Mouse (Mus musculus): ENCODE measurements around the gene Atad3a. TPM values are rescaled to one million over a fixed set of nuclear protein-coding genes. Genes with fewer than 3 reads are reported as not detected.
"Not testable (repeated sequence)": the region's sequence is repeated elsewhere in the genome, so short reads cannot be mapped to it uniquely, and the experiment has no call there.

The Atad3a gene
- total RNA-seq, 2 experiments from 2014 or later, result 25.4 to 35.3 TPM

GRCm38 (mm10) chr4:155746036-155746548 is 14.8 kb downstream of the Atad3a start:
- H3K4me3 ChIP-seq, result no peak overlapping the region
- H3K27ac ChIP-seq, result no peak overlapping the region
- intact Hi-C loops (cut with DNase I), result no loop called here
- no peak for DNase-seq
- TF ChIP-seq CTCF (IDR thresholded peaks at IDR 0.05), result no peak

- TF ChIP-seq CTCF (IDR thresholded peaks at IDR 0.05), result no peak
- Histone ChIP-seq H3K27ac (no peak overlapping the region), H3K4me3 (no peak overlapping the region)
- intact Hi-C loops (cut with DNase I), result no loop called here
- DNase-seq, result no peak
Measured at GRCm38 (mm10) chr4:155745136-155745535, 15.8 kb downstream of the Atad3a start.

GRCm38 (mm10) chr4:155744474-155744873 is 16.4 kb downstream of the Atad3a start:
- no peak for DNase-seq
- intact Hi-C loops (cut with DNase I), result no loop called here
- no peak overlapping the region for H3K27ac ChIP-seq
- no peak overlapping the region for H3K4me3 ChIP-seq
- TF ChIP-seq CTCF (IDR thresholded peaks at IDR 0.05), result no peak

- no peak overlapping the region for H3K4me3 ChIP-seq
Measured at GRCm38 (mm10) chr4:155742684-155743083, 18.2 kb downstream of the Atad3a start.

GRCm38 (mm10) chr4:155740681-155741080 is 20.2 kb downstream of the Atad3a start:
- intact Hi-C loops (cut with DNase I); H3K27ac ChIP-seq; H3K4me3 ChIP-seq: not testable (repeated sequence)
- peak; percentile 13 for DNase-seq

More at GRCm38 (mm10) chr4:155742684-155743083, 18.2 kb downstream of the Atad3a start:
- H3K27ac ChIP-seq, result no peak overlapping the region
- DNase-seq, result no peak
- intact Hi-C loops (cut with DNase I), result no loop called here
- no peak for TF ChIP-seq CTCF (IDR thresholded peaks at IDR 0.05)

- Histone ChIP-seq H3K4me3 (no peak overlapping the region), H3K27ac (no peak overlapping the region)
- intact Hi-C loops (cut with DNase I), result no loop called here
- TF ChIP-seq CTCF (IDR thresholded peaks at IDR 0.05), result no peak
- peak; percentile 58 for DNase-seq
Measured at GRCm38 (mm10) chr4:155739741-155740636, 20.9 kb downstream of the Atad3a start.

GRCm38 (mm10) chr4:155739152-155739551 is 21.7 kb downstream of the Atad3a start:
- no peak overlapping the region for H3K4me3 ChIP-seq
- H3K27ac ChIP-seq, result no peak overlapping the region
- TF ChIP-seq CTCF (IDR thresholded peaks at IDR 0.05), result no peak
- intact Hi-C loops (cut with DNase I), result no loop called here
- DNase-seq, result no peak

GRCm38 (mm10) chr4:155738262-155738661 is 22.6 kb downstream of the Atad3a start:
- H3K27ac ChIP-seq, result no peak overlapping the region
- no peak for TF ChIP-seq CTCF (IDR thresholded peaks at IDR 0.05)
- intact Hi-C loops (cut with DNase I), result no loop called here
- DNase-seq, result no peak
- H3K4me3 ChIP-seq, result no peak overlapping the region

GRCm38 (mm10) chr4:155736421-155736820 is 24.5 kb downstream of the Atad3a start:
- no peak overlapping the region for H3K27ac ChIP-seq
- intact Hi-C loops (cut with DNase I), result no loop called here
- TF ChIP-seq CTCF (IDR thresholded peaks at IDR 0.05), result no peak
- H3K4me3 ChIP-seq, result no peak overlapping the region
- peak; percentile 6 for DNase-seq

- intact Hi-C loops (cut with DNase I), result no loop called here
- H3K27ac ChIP-seq, result peak overlapping the region; percentile 92
- no peak for DNase-seq
- TF ChIP-seq CTCF (IDR thresholded peaks at IDR 0.05), result no peak
- peak overlapping the region; percentile 90 for H3K4me3 ChIP-seq
Measured at GRCm38 (mm10) chr4:155735788-155736187, 25.1 kb downstream of the Atad3a start.

GRCm38 (mm10) chr4:155734951-155735702 is 25.8 kb downstream of the Atad3a start:
- peak overlapping the region; percentile 90 for H3K4me3 ChIP-seq
- H3K27ac ChIP-seq, result peak overlapping the region; percentile 92
- peak; percentile 62 for DNase-seq
- intact Hi-C loops (cut with DNase I), result no loop called here
- TF ChIP-seq CTCF (IDR thresholded peaks at IDR 0.05), result 0 out of 2 replicates have a peak, but pooled peaks have one; percentile 5

- peak; percentile 93 for DNase-seq
- intact Hi-C loops (cut with DNase I), result no loop called here
- H3K27ac ChIP-seq, result peak within 1 kb of the TSS; percentile 92
- H3K4me3 ChIP-seq, result peak within 1 kb of the TSS; percentile 90
- no peak for TF ChIP-seq CTCF (IDR thresholded peaks at IDR 0.05)
Measured at GRCm38 (mm10) chr4:155734350-155734941, 26.4 kb downstream of the Atad3a start, which contains the start of gene Tmem240. Tmem240 (plus strand) TSS chr4:155734800.
